Mouse (Mus musculus): Measurements from ENCODE around the gene Bcam.

DNA sequence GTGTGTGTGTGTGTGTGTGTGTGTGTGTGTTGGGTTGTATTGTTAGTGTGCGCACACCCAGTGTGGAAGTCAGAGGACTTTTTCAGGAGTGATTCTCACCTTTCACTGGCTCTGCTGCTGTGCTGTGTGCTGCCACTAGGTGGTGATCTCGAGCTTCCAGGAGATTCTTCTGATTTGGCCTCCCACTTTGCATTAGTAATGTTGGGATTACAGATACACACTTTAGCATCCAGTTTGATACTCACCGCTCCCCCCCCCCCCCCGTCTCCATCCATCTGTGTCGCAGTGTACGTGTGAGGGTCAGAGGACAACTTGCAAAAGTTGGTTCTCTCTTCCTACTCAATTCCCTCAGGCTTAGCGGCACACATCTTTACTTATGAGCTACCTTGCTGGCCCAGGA, 32.2 kb upstream of the Bcam start:
- TF ChIP-seq CEBPB (IDR thresholded peaks at IDR 0.05; ENCODE audit: insufficient read depth, poor library complexity, severe bottlenecking) (no peak), TCF12 (IDR thresholded peaks at IDR 0.05; ENCODE audit: insufficient read depth, poor library complexity, severe bottlenecking) (no peak)
